Mouse (Mus musculus) heart, embryonic 16.5 days (tissue): Measurements from ENCODE around the gene Gnai2. TPM values are rescaled to one million over a fixed set of nuclear protein-coding genes. Genes with fewer than 3 reads are reported as not detected.

Experiments used
- ATAC-seq: fragments of 200-750 bp; cut with Nextera tagmentation; replicated peaks from 2 replicates; pipeline ENCODE4 v1.8.0; 2017; ENCODE audit warnings: moderate number of reproducible peaks; ENCODE audit not compliant: insufficient read depth, low FRiP score; ENCODE audit errors: extremely low read depth
- H3K27ac ChIP-seq: fragments of 300-500 bp; sonication (generic); 2 replicates; pipeline ENCODE4 v1.5.1; 2014; ENCODE audit warnings: mild to moderate bottlenecking, low read length, control low read depth, moderate library complexity
- H3K27me3 ChIP-seq: fragments of 300-500 bp; sonication (generic); 2 replicates; pipeline ENCODE4 v1.6.1; 2014; ENCODE audit warnings: low read length, mixed read lengths; ENCODE audit not compliant: control insufficient read depth, insufficient read depth
- H3K36me3 ChIP-seq: fragments of 300-500 bp; sonication (generic); 2 replicates; pipeline ENCODE4 v1.6.1; 2014; ENCODE audit not compliant: control insufficient read depth, insufficient read depth
- H3K4me1 ChIP-seq: fragments of 300-500 bp; sonication (generic); 2 replicates; pipeline ENCODE4 v1.6.1; 2014; ENCODE audit warnings: low read length, mixed read lengths; ENCODE audit not compliant: control insufficient read depth, insufficient read depth
- H3K4me2 ChIP-seq: fragments of 300-500 bp; sonication (generic); 2 replicates; pipeline ENCODE4 v1.6.1; 2014; ENCODE audit warnings: low read depth, mild to moderate bottlenecking, control low read depth, low read length
- H3K4me3 ChIP-seq: fragments of 300-500 bp; sonication (generic); 2 replicates; pipeline ENCODE4 v1.5.1; 2014; ENCODE audit warnings: mild to moderate bottlenecking, control low read depth, low read length
- H3K9ac ChIP-seq: fragments of 300-500 bp; sonication (generic); 2 replicates; pipeline ENCODE4 v1.6.1; 2014; ENCODE audit warnings: low read length, control low read depth
- H3K9me3 ChIP-seq: fragments of 300-500 bp; sonication (generic); replicated peaks from 2 replicates; pipeline ENCODE4 v1.6.1; 2016; ENCODE audit warnings: low read length; ENCODE audit not compliant: control insufficient read depth
- WGBS: fragments of 180-500 bp; shearing (Covaris S2); extraction: QIAGEN DNeasy Blood & Tissue Kit; methylation state at CpG from one replicate; pipeline ENCODE4 v1.1.7; 2014; 5-methylcytosine and 5-hydroxymethylcytosine counted together
- polyA plus RNA-seq: library from polyadenylated mRNA; unstranded; fragments of >200 nt; fragmentation: Nextera tagmentation; extraction: Ambion mirVana; gene quantifications from 2 replicates; pipeline ENCODE4 v1.2.1, GENCODE M21; 2015

Gnai2 gene
- polyA plus RNA-seq, 1 experiment from 2014 or later, result 458 TPM

GRCm38 (mm10) chr9:107662342-107662741, 27.2 kb upstream of the Gnai2 start:
- 71% methylated on average over 8 of the region's 8 CpGs for WGBS
- no peak overlapping the region for H3K9ac ChIP-seq
- no peaks in the 10 kb centered on the region for H3K36me3 ChIP-seq
- no peak for ATAC-seq
- H3K4me2 ChIP-seq, result no peak overlapping the region
- peaks cover 8% of the 10 kb centered on the region for H3K4me1 ChIP-seq
- no peak overlapping the region for H3K27ac ChIP-seq
- H3K27me3 ChIP-seq, result peaks cover 14% of the 10 kb centered on the region
- H3K9me3 ChIP-seq, result no peaks in the 10 kb centered on the region
- H3K4me3 ChIP-seq, result no peak overlapping the region

- no peak overlapping the region for H3K27ac ChIP-seq
- no peak overlapping the region for H3K4me2 ChIP-seq
- no peaks in the 10 kb centered on the region for H3K4me1 ChIP-seq
- no peak for ATAC-seq
- no peak overlapping the region for H3K4me3 ChIP-seq
- no peaks in the 10 kb centered on the region for H3K36me3 ChIP-seq
- H3K27me3 ChIP-seq, result peaks cover 8% of the 10 kb centered on the region; the same call in 1 of the 2 replicates
- WGBS, result 69% methylated on average over 3 of the region's 3 CpGs
- H3K9me3 ChIP-seq, result no peaks in the 10 kb centered on the region
- no peak overlapping the region for H3K9ac ChIP-seq
Observed at GRCm38 (mm10) chr9:107660777-107661176, 25.6 kb upstream of the Gnai2 start.

DNA sequence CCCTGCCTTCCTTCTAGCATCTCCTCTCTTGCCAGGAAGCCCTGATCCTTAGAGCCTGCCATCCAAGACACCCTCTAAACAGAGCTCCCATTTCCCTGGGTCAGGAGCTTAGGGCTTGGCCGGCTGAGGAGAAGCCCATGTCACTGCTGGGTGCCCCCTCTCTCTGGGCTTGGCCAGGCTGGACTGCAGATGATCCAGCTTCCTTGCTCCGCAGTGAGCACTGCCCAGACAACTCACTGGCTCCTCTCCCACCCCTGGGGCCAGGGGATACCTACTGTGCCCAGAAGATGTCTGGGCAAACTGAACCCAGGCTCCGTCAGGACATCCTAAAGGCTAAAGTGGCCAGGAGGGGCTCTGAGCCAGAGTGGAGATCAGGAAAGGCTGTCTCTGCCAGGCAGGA, 24.8 kb upstream of the Gnai2 start:
- 78% methylated on average over 3 of the region's 3 CpGs for WGBS
- Histone ChIP-seq H3K4me1 (no peaks in the 10 kb centered on the region), H3K27ac (no peak overlapping the region), H3K4me3 (no peak overlapping the region), H3K36me3 (no peaks in the 10 kb centered on the region), H3K4me2 (no peak overlapping the region), H3K27me3 (peaks cover 3% of the 10 kb centered on the region; the same call in 1 of the 2 replicates), H3K9me3 (no peaks in the 10 kb centered on the region), H3K9ac (no peak overlapping the region)
- no peak for ATAC-seq

DNA sequence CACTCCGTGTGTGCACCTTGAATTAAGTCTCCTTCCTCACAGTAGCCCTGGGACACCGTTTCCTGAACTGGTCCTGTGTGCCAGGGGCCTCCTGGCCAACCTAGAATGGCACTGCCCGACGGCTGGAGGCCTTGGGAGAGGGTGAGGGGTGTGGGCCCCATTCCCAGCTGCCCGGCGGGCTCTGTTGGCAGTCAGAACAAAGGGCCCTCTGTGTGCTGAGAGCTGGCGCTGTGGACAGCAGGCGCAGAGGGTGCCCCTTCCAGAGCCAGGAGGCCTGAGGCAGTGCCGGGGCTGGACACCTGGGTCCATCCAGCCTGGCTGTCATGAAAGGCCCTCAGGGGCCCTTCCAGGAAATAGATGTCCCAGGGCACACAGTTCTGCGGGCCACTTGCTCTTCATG, 24.4 kb upstream of the Gnai2 start:
- Histone ChIP-seq H3K4me3 (no peak overlapping the region), H3K27me3 (no peaks in the 10 kb centered on the region), H3K9me3 (no peaks in the 10 kb centered on the region), H3K27ac (no peak overlapping the region), H3K9ac (no peak overlapping the region), H3K4me1 (no peaks in the 10 kb centered on the region), H3K36me3 (no peaks in the 10 kb centered on the region), H3K4me2 (no peak overlapping the region)
- WGBS, result 81% methylated on average over 10 of the region's 10 CpGs
- no peak for ATAC-seq

DNA sequence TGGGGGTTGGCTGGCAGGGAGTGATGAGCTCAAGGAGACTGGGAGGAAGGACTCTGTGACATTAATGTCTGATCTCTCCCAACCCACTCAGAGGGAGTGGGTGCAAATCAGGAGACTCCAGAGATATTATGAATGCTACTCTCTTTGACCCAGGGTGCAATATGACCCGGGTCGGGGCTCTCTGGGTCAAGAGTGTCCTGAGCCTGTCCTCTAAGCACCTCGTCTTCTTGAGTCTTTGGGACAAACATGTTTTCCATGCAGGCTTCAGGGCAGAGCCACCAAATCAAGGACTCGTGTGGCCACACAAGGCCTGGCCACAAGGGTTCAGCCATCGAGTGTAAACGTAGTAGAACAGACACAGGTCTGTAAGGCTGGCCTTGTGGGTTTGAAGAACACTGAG, 22.9 kb upstream of the Gnai2 start:
- no peak overlapping the region for H3K4me2 ChIP-seq
- no peaks in the 10 kb centered on the region for H3K4me1 ChIP-seq
- no peaks in the 10 kb centered on the region for H3K36me3 ChIP-seq
- no peaks in the 10 kb centered on the region for H3K27me3 ChIP-seq
- 85% methylated on average over 6 of the region's 6 CpGs for WGBS
- no peak overlapping the region for H3K9ac ChIP-seq
- no peak overlapping the region for H3K27ac ChIP-seq
- H3K9me3 ChIP-seq, result no peaks in the 10 kb centered on the region
- no peak overlapping the region for H3K4me3 ChIP-seq
- no peak for ATAC-seq

- H3K4me1 ChIP-seq, result no peaks in the 10 kb centered on the region
- no peak overlapping the region for H3K27ac ChIP-seq
- WGBS, result 84% methylated on average over 5 of the region's 5 CpGs
- H3K9ac ChIP-seq, result no peak overlapping the region
- no peak overlapping the region for H3K4me3 ChIP-seq
- H3K4me2 ChIP-seq, result no peak overlapping the region
- H3K9me3 ChIP-seq, result no peaks in the 10 kb centered on the region
- H3K27me3 ChIP-seq, result no peaks in the 10 kb centered on the region
- ATAC-seq, result no peak
- H3K36me3 ChIP-seq, result no peaks in the 10 kb centered on the region
Observed at GRCm38 (mm10) chr9:107657144-107657543, 22.0 kb upstream of the Gnai2 start.

GRCm38 (mm10) chr9:107654585-107654984, 19.4 kb upstream of the Gnai2 start:
- WGBS, result 67% methylated on average over 4 of the region's 4 CpGs
- H3K27ac ChIP-seq, result no peak overlapping the region
- H3K27me3 ChIP-seq, result peaks cover 2% of the 10 kb centered on the region; the same call in 1 of the 2 replicates
- ATAC-seq, result no peak
- H3K4me1 ChIP-seq, result peaks cover 4% of the 10 kb centered on the region; the same call in 1 of the 2 replicates
- H3K36me3 ChIP-seq, result no peaks in the 10 kb centered on the region
- H3K4me2 ChIP-seq, result no peak overlapping the region
- no peak overlapping the region for H3K4me3 ChIP-seq
- no peak overlapping the region for H3K9ac ChIP-seq
- H3K9me3 ChIP-seq, result no peaks in the 10 kb centered on the region

- H3K9ac ChIP-seq, result no peak overlapping the region
- ATAC-seq, result no peak
Observed at GRCm38 (mm10) chr9:107653474-107653873, 18.3 kb upstream of the Gnai2 start.

DNA sequence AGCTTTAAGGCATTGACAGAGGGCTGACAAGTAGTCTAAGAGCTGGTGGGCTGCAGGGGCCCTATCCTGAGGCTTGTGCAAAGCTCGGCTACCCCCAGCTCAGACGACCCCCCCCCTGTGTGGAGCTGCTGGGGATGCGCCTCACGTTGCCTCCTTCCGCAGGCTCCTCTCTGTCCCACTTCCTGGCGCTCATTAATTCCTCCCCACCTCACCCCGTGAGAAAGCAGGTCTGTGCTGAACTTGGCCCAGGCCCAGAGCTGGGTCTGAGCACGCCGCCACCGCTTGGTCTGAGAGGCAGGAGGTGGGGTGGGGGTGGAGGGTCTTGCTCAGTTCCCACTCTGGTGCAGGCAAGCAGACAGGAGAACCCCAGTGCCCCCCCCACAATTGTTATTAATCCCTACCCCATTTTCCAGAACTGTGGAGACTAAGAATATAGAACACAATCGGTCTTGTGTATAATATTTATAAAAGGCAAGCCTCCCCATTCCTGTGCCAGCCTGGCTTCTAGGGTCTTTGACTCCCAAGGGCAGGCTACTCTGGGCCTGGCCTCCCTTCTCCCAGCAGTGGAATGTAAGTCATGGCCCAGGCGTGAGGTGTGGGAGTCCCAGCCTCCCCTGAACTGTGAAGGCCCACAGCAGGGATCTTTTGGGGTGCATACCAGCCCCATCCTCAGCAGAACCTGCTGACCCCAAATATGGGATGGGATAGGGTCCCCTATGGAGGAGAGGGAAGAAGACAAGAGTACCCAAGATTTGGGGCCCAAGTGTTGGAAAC, 15.7 kb upstream of the Gnai2 start:
- peaks cover 4% of the 10 kb centered on the region; the same call in 1 of the 2 replicates for H3K4me1 ChIP-seq
- no peak overlapping the region for H3K4me2 ChIP-seq
- H3K27me3 ChIP-seq, result peaks cover 2% of the 10 kb centered on the region; the same call in 1 of the 2 replicates
- no peaks in the 10 kb centered on the region for H3K36me3 ChIP-seq
- H3K9ac ChIP-seq, result no peak overlapping the region
- H3K9me3 ChIP-seq, result no peaks in the 10 kb centered on the region
- WGBS, result 24% methylated on average over 12 of the region's 12 CpGs
- no peak overlapping the region for H3K27ac ChIP-seq
- ATAC-seq, result no peak; the same call in 1 of the 2 replicates
- H3K4me3 ChIP-seq, result no peak overlapping the region

More at GRCm38 (mm10) chr9:107653474-107653873, 18.3 kb upstream of the Gnai2 start:
- Histone ChIP-seq H3K4me1 (peaks cover 4% of the 10 kb centered on the region; the same call in 1 of the 2 replicates), H3K36me3 (no peaks in the 10 kb centered on the region), H3K27me3 (peaks cover 2% of the 10 kb centered on the region; the same call in 1 of the 2 replicates), H3K4me3 (no peak overlapping the region), H3K9me3 (no peaks in the 10 kb centered on the region), H3K27ac (no peak overlapping the region), H3K4me2 (no peak overlapping the region)
- 70% methylated on average over 2 of the region's 2 CpGs for WGBS
